Mouse (Mus musculus): ENCODE data around the gene Pkd1l2. TPM values are rescaled to one million over a fixed set of nuclear protein-coding genes. Genes with fewer than 3 reads are reported as not detected.
A peak's percentile ranks its signal among the peaks of the same experiment; 100 is the strongest.

Gene Pkd1l2
- polyA plus RNA-seq, 1 experiment, result 0.09 TPM

GRCm38 (mm10) chr8:117107533-117107932, 25.3 kb upstream of the Pkd1l2 start:
- H3K4me3 ChIP-seq (ENCODE audit: low read depth, low read length), result no peak overlapping the region
- 12% methylated on average over 9 of the region's 9 CpGs for WGBS
- H3K36me3 ChIP-seq (ENCODE audit: control insufficient read depth, insufficient read depth, low read length), result no peaks in the 10 kb centered on the region
- peaks cover 9% of the 10 kb centered on the region; the same call in 1 of the 2 replicates for H3K4me1 ChIP-seq (ENCODE audit: control insufficient read depth, insufficient read depth, insufficient read length, low read length)
- no peaks in the 10 kb centered on the region for H3K27me3 ChIP-seq (ENCODE audit: control insufficient read depth, insufficient read depth, low read length)
- no peak overlapping the region for H3K27ac ChIP-seq (ENCODE audit: insufficient read depth, low read depth, low read length)
- no peak for TF ChIP-seq POLR2A (IDR thresholded peaks at IDR 0.05; ENCODE audit: low read depth, low read length)
- TF ChIP-seq CTCF (IDR thresholded peaks at IDR 0.05; ENCODE audit: extremely low read depth, insufficient read length, insufficient replicate concordance, low read depth, low read length), result peak; percentile 90; the same call in 1 of the 2 replicates

DNA sequence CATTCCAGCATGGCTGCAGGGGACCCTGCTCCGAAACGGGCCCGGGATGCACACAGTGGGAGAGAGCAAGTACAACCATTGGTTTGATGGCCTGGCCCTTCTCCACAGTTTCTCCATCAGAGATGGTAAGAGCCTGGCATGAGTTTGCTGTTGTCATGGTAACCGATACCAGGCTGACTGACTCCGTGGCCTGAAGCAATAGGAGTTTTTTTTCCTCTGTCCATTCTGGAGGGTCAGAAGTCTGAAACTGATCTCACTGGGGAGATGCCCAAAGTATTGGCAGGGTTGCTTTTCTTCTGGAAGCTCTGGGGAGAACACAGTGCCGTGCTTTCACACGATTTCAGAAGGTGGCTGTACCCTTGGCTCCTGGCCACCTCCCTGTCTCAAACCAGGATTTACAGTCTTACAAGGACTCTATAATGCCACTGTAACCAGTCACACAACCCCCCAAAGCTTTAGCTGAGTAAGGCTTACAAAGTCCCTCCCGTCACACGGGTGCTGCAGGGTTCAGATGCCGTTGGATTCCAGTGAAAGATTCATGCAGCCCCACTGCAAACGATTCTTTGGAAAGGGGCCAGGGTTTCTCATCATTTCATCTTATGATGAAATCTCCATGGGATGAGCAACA, 15.4 kb upstream of the Pkd1l2 start:
- 45% methylated on average over 11 of the region's 11 CpGs for WGBS
- Histone ChIP-seq H3K4me1 (ENCODE audit: control insufficient read depth, insufficient read depth, insufficient read length, low read length) (peaks cover 7% of the 10 kb centered on the region; the same call in 1 of the 2 replicates), H3K36me3 (ENCODE audit: control insufficient read depth, insufficient read depth, low read length) (no peaks in the 10 kb centered on the region), H3K27me3 (ENCODE audit: control insufficient read depth, insufficient read depth, low read length) (no peaks in the 10 kb centered on the region), H3K27ac (ENCODE audit: insufficient read depth, low read depth, low read length) (no peak overlapping the region), H3K4me3 (ENCODE audit: low read depth, low read length) (no peak overlapping the region)
- TF ChIP-seq POLR2A (IDR thresholded peaks at IDR 0.05; ENCODE audit: low read depth, low read length) (no peak), CTCF (IDR thresholded peaks at IDR 0.05; ENCODE audit: extremely low read depth, insufficient read length, insufficient replicate concordance, low read depth, low read length) (no peak)

- WGBS, result 58% methylated on average over 10 of the region's 10 CpGs
Measured at GRCm38 (mm10) chr8:117097051-117097563, 14.9 kb upstream of the Pkd1l2 start.

GRCm38 (mm10) chr8:117095647-117096046, 13.4 kb upstream of the Pkd1l2 start, which contains the start of gene Bco1:
Gene Bco1 (plus strand): TSS chr8:117095854.
- WGBS, result 24% methylated on average over 12 of the region's 12 CpGs
- H3K36me3 ChIP-seq (ENCODE audit: control insufficient read depth, insufficient read depth, low read length), result no peaks in the 10 kb centered on the region
- peak within 1 kb of the TSS; percentile 21; the same call in 1 of the 2 replicates for H3K4me3 ChIP-seq (ENCODE audit: low read depth, low read length)
- H3K27me3 ChIP-seq (ENCODE audit: control insufficient read depth, insufficient read depth, low read length), result no peaks in the 10 kb centered on the region
- peaks cover 7% of the 10 kb centered on the region; the same call in 1 of the 2 replicates for H3K4me1 ChIP-seq (ENCODE audit: control insufficient read depth, insufficient read depth, insufficient read length, low read length)
- no peak for TF ChIP-seq CTCF (IDR thresholded peaks at IDR 0.05; ENCODE audit: extremely low read depth, insufficient read length, insufficient replicate concordance, low read depth, low read length)
- peak; percentile 52; the same call in 1 of the 2 replicates for TF ChIP-seq POLR2A (IDR thresholded peaks at IDR 0.05; ENCODE audit: low read depth, low read length)
- H3K27ac ChIP-seq (ENCODE audit: insufficient read depth, low read depth, low read length), result no peak within 1 kb of the TSS

More at GRCm38 (mm10) chr8:117097051-117097563, 14.9 kb upstream of the Pkd1l2 start:
- TF ChIP-seq POLR2A (IDR thresholded peaks at IDR 0.05; ENCODE audit: low read depth, low read length), result no peak
- no peak for TF ChIP-seq CTCF (IDR thresholded peaks at IDR 0.05; ENCODE audit: extremely low read depth, insufficient read length, insufficient replicate concordance, low read depth, low read length)
- Histone ChIP-seq H3K4me1 (ENCODE audit: control insufficient read depth, insufficient read depth, insufficient read length, low read length) (peaks cover 7% of the 10 kb centered on the region; the same call in 1 of the 2 replicates), H3K4me3 (ENCODE audit: low read depth, low read length) (no peak overlapping the region), H3K36me3 (ENCODE audit: control insufficient read depth, insufficient read depth, low read length) (no peaks in the 10 kb centered on the region), H3K27ac (ENCODE audit: insufficient read depth, low read depth, low read length) (no peak overlapping the region), H3K27me3 (ENCODE audit: control insufficient read depth, insufficient read depth, low read length) (no peaks in the 10 kb centered on the region)

GRCm38 (mm10) chr8:117094053-117094452, 11.8 kb upstream of the Pkd1l2 start:
- 53% methylated on average over 5 of the region's 5 CpGs for WGBS
- Histone ChIP-seq H3K27me3 (ENCODE audit: control insufficient read depth, insufficient read depth, low read length) (no peaks in the 10 kb centered on the region), H3K4me1 (ENCODE audit: control insufficient read depth, insufficient read depth, insufficient read length, low read length) (peaks cover 15% of the 10 kb centered on the region; the same call in 1 of the 2 replicates), H3K27ac (ENCODE audit: insufficient read depth, low read depth, low read length) (no peak overlapping the region), H3K36me3 (ENCODE audit: control insufficient read depth, insufficient read depth, low read length) (no peaks in the 10 kb centered on the region), H3K4me3 (ENCODE audit: low read depth, low read length) (no peak overlapping the region)
- no peak for TF ChIP-seq POLR2A (IDR thresholded peaks at IDR 0.05; ENCODE audit: low read depth, low read length)
- no peak for TF ChIP-seq CTCF (IDR thresholded peaks at IDR 0.05; ENCODE audit: extremely low read depth, insufficient read length, insufficient replicate concordance, low read depth, low read length)

- no peak overlapping the region for H3K4me3 ChIP-seq (ENCODE audit: low read depth, low read length)
- H3K36me3 ChIP-seq (ENCODE audit: control insufficient read depth, insufficient read depth, low read length), result no peaks in the 10 kb centered on the region
- WGBS, result 28% methylated on average over 4 of the region's 4 CpGs
- H3K4me1 ChIP-seq (ENCODE audit: control insufficient read depth, insufficient read depth, insufficient read length, low read length), result peaks cover 11% of the 10 kb centered on the region; the same call in 1 of the 2 replicates
- TF ChIP-seq POLR2A (IDR thresholded peaks at IDR 0.05; ENCODE audit: low read depth, low read length) (no peak), CTCF (IDR thresholded peaks at IDR 0.05; ENCODE audit: extremely low read depth, insufficient read length, insufficient replicate concordance, low read depth, low read length) (no peak)
- peaks cover 5% of the 10 kb centered on the region for H3K27me3 ChIP-seq (ENCODE audit: control insufficient read depth, insufficient read depth, low read length)
- H3K27ac ChIP-seq (ENCODE audit: insufficient read depth, low read depth, low read length), result no peak overlapping the region
Measured at GRCm38 (mm10) chr8:117089802-117090201, 7.6 kb upstream of the Pkd1l2 start.

DNA sequence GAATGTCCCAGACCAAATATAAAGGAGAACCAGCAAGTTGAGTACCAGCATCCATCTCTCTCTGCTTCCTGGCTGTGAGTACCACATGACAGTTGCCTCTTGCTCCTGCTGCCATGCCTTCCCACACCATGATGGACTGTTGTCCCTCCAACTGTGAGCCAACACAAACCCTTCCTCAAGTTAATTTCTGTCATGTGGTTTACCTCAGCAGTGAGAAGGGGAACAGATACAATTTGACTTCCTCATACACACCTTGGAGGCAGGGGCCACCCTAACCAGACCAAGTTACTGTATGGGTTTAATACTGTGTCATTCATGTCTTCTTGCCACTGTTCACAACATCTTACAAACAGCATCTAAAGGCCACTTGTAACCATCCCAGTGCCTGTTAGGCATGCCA, 4.8 kb upstream of the Pkd1l2 start:
- H3K4me1 ChIP-seq (ENCODE audit: control insufficient read depth, insufficient read depth, insufficient read length, low read length), result peaks cover 11% of the 10 kb centered on the region; the same call in 1 of the 2 replicates
- no peak overlapping the region for H3K27ac ChIP-seq (ENCODE audit: insufficient read depth, low read depth, low read length)
- peaks cover 7% of the 10 kb centered on the region for H3K27me3 ChIP-seq (ENCODE audit: control insufficient read depth, insufficient read depth, low read length)

More for the DNA sequence above, 4.8 kb upstream of the Pkd1l2 start:
- TF ChIP-seq POLR2A (IDR thresholded peaks at IDR 0.05; ENCODE audit: low read depth, low read length) (no peak), CTCF (IDR thresholded peaks at IDR 0.05; ENCODE audit: extremely low read depth, insufficient read length, insufficient replicate concordance, low read depth, low read length) (no peak)
- H3K4me3 ChIP-seq (ENCODE audit: low read depth, low read length), result no peak overlapping the region
- H3K36me3 ChIP-seq (ENCODE audit: control insufficient read depth, insufficient read depth, low read length), result no peaks in the 10 kb centered on the region

All from small intestine, adult 2 months (tissue).